Mouse (Mus musculus) spleen, postnatal 14 days (tissue): ENCODE results near the gene Olfr154.
"Not testable (repeated sequence)": the region's sequence is repeated elsewhere in the genome, so short reads cannot be mapped to it uniquely, and the experiment has no call there.

ENCODE experiments used
- DNase-seq, 2 experiments: peaks; one replicate each; pipeline ENCODE4 v3.0.0; 2021 to 2022; ENCODE audit warnings: low spot score in 2 of 2

Gene Olfr154

DNA sequence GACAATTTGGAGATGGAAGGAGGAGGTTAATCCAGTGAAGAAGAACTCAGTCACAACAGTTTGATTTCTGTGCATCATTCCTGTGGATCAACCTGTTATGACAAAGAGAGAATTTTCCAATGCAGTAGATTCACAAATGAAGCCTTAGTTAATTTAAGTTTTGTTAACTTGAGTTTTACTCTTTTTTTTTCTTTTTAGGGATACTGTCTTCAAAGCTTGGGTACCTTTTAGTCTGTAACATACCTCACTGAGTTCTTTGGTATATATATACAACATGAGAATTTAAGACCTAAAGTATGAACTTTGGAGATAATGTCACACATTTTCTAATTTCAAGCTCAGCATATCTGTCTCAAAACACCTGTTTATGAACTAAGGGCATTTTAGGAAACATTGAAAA lies at the start of gene Olfr154:
Olfr154 (minus strand) TSS at position 101 of the 400 bp plus-strand sequence.
- DNase-seq, result not testable (repeated sequence)

DNA sequence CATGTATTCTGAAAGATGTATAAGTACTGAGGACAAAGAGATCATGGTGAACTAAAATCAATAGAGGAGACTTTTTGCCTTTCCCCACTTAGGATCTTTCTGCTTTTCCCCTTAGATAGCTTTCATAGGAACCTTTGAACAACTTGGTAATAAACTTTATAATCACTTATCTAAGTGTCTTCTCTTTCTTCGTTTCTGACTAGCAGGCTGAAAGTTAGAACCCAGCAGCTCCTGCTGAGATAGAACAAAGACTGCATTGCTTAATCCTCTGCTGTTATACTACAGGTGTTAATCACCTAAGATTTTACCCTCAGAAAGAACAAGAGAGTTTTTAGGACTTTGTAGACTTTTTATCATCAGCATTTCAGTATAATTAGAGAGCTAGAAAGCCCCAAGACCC lies 46.9 kb upstream of the Olfr154 start:
- no peak for DNase-seq

DNA sequence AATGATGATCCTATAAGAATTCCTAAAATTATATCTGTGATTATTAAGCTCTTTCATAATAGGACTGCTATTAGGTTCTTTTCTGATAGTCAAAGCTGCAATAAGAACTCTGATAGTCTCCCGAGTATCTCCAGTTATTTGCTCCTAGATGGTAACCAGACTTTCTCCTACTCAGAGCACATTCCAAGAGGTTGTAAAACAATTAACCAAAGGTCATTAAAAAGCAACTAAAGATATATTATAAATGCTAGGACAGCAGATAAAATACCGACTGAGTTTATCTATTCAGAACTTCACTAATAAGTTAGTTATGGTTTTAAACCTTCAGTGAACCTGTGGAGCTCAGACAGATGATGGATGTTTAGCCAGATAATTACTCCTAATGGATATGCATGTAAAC lies 46.4 kb upstream of the Olfr154 start:
- DNase-seq, result not testable (repeated sequence)

DNA sequence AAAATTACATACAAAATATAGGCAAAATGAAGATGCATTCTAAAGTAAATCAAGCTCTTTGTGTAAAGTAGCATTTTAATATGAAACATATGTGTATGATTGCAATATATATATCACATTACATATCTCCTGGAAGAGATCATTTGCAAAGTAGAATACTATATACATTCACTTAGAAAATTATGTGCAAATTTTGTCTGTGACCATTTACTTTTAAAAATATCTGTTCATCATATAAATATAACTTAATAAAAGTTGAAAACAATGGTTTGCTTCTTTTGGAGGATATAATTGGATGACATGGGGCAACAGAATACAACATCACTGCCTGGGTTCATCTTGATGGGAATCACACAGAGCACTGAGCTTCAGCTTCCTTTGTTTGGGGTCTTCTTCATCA lies 24.9 kb upstream of the Olfr154 start, which contains the start of gene Olfr1008:
Olfr1008 (plus strand) TSS at position 301 of the 400 bp plus-strand sequence.
- no peak for DNase-seq

DNA sequence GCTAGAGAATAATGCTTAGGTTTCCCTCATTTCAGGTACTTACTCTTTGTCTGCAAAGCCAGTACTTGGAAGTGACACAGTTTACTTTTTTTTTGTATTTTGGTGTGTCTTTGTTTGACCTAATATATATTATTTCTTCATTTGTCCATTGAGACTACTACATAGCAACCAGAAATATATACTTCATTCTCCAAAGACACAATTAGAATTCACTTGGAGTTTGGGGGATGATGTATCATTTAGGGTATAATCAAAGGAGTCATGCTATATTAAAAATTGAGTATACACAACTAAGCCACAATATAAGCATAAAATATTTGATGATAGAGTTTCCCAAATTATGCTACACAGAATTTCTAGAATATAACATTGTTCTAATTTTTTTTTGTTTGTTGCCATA lies 14.4 kb upstream of the Olfr154 start, which contains the start of gene Olfr1006:
Olfr1006 (minus strand) TSS at position 101 of the 400 bp plus-strand sequence.
- DNase-seq, result no peak

DNA sequence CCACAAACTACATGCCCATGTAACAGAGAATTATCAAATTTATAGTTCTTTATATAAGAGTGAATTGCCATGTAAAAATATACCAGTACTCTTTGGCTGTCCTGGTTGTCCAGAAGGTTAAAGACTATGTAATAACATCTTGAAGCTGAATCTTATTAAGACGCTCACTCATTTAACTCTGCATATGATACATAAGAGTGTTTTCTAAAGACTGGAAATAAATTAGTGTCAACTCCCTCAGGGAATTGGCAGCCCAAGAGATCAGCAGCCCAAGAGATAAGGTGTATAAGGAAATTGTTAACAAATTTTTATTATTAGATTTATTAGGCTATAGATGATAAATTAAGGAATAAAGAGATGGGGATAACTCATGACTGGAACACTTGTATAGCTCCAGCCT lies 13.7 kb downstream of the Olfr154 start, which contains the start of gene Olfr1002:
Olfr1002 (minus strand) TSS at position 101 of the 400 bp plus-strand sequence.
- no peak for DNase-seq
